Mouse (Mus musculus) myocyte (in vitro differentiated cells): ENCODE results near the gene Ssc4d. TPM values are rescaled to one million over a fixed set of nuclear protein-coding genes. Genes with fewer than 3 reads are reported as not detected.

Experiments
- H3K27me3 ChIP-seq: one replicate; pipeline ENCODE4 v1.6.1; 2011; ENCODE audit not compliant: control insufficient read depth, insufficient read depth, insufficient read length
- H3K36me3 ChIP-seq: one replicate; pipeline ENCODE4 v1.6.1; 2011; ENCODE audit not compliant: control insufficient read depth, insufficient read depth
- H3K4me2 ChIP-seq: one replicate; pipeline ENCODE4 v1.6.1; 2011; ENCODE audit warnings: low read depth, control low read depth
- H3K4me3 ChIP-seq: one replicate; pipeline ENCODE4 v1.5.1; 2011; ENCODE audit warnings: mild to moderate bottlenecking, control low read depth, moderate library complexity
- H3K79me2 ChIP-seq: one replicate; pipeline ENCODE4 v1.6.1; 2011; ENCODE audit not compliant: control insufficient read depth, insufficient read depth
- H3ac ChIP-seq: one replicate; pipeline ENCODE4 v1.6.1; 2011; ENCODE audit not compliant: control insufficient read depth, insufficient read length
- CEBPB ChIP-seq: IDR thresholded peaks from 2 replicates; pipeline ENCODE4 v1.6.1; 2011; ENCODE audit warnings: mild to moderate bottlenecking, moderate library complexity; ENCODE audit not compliant: poor library complexity, insufficient read depth, severe bottlenecking
- E2F4 ChIP-seq: IDR thresholded peaks from one replicate; pipeline ENCODE4 v1.6.1; 2011; ENCODE audit warnings: mild to moderate bottlenecking, control low read depth, moderate library complexity; ENCODE audit not compliant: insufficient read depth
- MAX ChIP-seq: IDR thresholded peaks from one replicate; pipeline ENCODE4 v1.6.1; 2011; ENCODE audit warnings: low read depth, mild to moderate bottlenecking, control low read depth
- MYOD1 ChIP-seq, 3 experiments: IDR thresholded peaks; one replicate each; pipeline ENCODE4 v1.6.1; 2011; ENCODE audit warnings: control low read depth in 2 of 3, low read depth in 2 of 3, mild to moderate bottlenecking in 2 of 3, moderate library complexity in 1 of 3; ENCODE audit not compliant: insufficient read length in 2 of 3, control insufficient read depth in 1 of 3
- MYOG ChIP-seq, 3 experiments: IDR thresholded peaks; one replicate each; pipeline ENCODE4 v1.6.1; 2011; ENCODE audit warnings: control low read depth in 2 of 3, low read depth in 2 of 3, mild to moderate bottlenecking in 2 of 3; ENCODE audit not compliant: insufficient read length in 2 of 3, control insufficient read depth in 1 of 3, insufficient read depth in 1 of 3
- POLR2A ChIP-seq: IDR thresholded peaks from one replicate; pipeline ENCODE4 v1.6.1; 2011; ENCODE audit warnings: low read depth, mild to moderate bottlenecking, control low read depth, moderate library complexity; ENCODE audit not compliant: insufficient read length
- POLR2AphosphoS2 ChIP-seq: IDR thresholded peaks from one replicate; pipeline ENCODE4 v1.6.1; 2011; ENCODE audit warnings: low read depth, control low read depth; ENCODE audit not compliant: insufficient read length
- REST ChIP-seq: IDR thresholded peaks from one replicate; pipeline ENCODE4 v1.6.1; 2011; ENCODE audit warnings: mild to moderate bottlenecking, control low read depth, moderate library complexity; ENCODE audit not compliant: insufficient read depth, insufficient read length
- SRF ChIP-seq: IDR thresholded peaks from one replicate; pipeline ENCODE4 v1.6.1; 2011; ENCODE audit warnings: low read depth; ENCODE audit not compliant: control insufficient read depth, insufficient read length
- TCF12 ChIP-seq: IDR thresholded peaks from one replicate; pipeline ENCODE4 v1.6.1; 2011; ENCODE audit warnings: mild to moderate bottlenecking, control low read depth; ENCODE audit not compliant: poor library complexity, insufficient read depth, severe bottlenecking
- TCF3 ChIP-seq: IDR thresholded peaks from one replicate; pipeline ENCODE4 v1.6.1; 2011; ENCODE audit warnings: low read depth, control low read depth; ENCODE audit not compliant: insufficient read length
- USF1 ChIP-seq: IDR thresholded peaks from one replicate; pipeline ENCODE4 v1.6.1; 2011; ENCODE audit warnings: low read depth, mild to moderate bottlenecking, control low read depth, moderate library complexity
- polyA plus RNA-seq: library from polyadenylated mRNA; unstranded; fragments of >200 nt; fragmentation: generic; extraction: Trizol; gene quantifications from one replicate; pipeline ENCODE4 v1.2.1, GENCODE M21; 2012; ENCODE audit warnings: missing spikeins

Ssc4d gene
- polyA plus RNA-seq, 1 experiment = 2.4 TPM

DNA sequence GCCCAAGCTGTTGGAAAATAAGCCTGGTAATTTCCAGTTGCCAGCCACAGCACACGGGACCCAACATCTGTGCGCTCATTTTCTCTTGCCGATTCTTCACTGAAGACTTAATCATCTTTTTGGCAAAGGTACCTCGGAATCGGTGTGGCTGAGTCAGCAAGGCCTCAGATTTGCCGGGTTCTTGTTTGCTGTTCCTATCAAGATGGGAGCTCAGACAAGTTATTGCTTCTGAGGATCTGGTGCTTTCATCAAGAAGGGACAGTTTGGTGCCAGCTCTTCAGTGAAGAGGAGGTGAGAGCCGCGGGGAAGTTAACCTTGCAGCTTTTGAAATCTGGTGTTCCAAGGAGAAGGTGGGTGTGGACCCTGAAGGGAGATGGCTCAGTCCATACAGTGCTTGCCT lies 21.8 kb upstream of the Ssc4d start:
- TF ChIP-seq CEBPB = no peak
- TF ChIP-seq MAX = no peak
- no peak for TF ChIP-seq MYOG (IDR thresholded peaks at IDR 0.05; ENCODE audit: control insufficient read depth in 1 of 3, insufficient read depth in 1 of 3, insufficient read length in 2 of 3, low read depth in 2 of 3)
- TF ChIP-seq POLR2A = no peak
- TF ChIP-seq POLR2AphosphoS2 = no peak
- no peak for TF ChIP-seq TCF3
- no peak for TF ChIP-seq USF1
- no peak for TF ChIP-seq SRF
- TF ChIP-seq MYOD1 (IDR thresholded peaks at IDR 0.05; ENCODE audit: control insufficient read depth in 1 of 3, insufficient read length in 2 of 3, low read depth in 2 of 3) = no peak
- no peak for TF ChIP-seq REST
- TF ChIP-seq TCF12 = no peak
- TF ChIP-seq E2F4 = no peak
- Histone ChIP-seq H3K4me3 (no peak overlapping the region), H3K27me3 (no peaks in the 10 kb centered on the region), H3K79me2 (peaks cover 20% of the 10 kb centered on the region), H3K4me2 (peak overlapping the region; percentile 88), H3K36me3 (peaks cover 10% of the 10 kb centered on the region), H3ac (no peak overlapping the region)

- Histone ChIP-seq H3K36me3 (peaks cover 8% of the 10 kb centered on the region), H3K4me2 (peak within 1 kb of the TSS; percentile 88), H3ac (peak within 1 kb of the TSS; percentile 36), H3K27me3 (no peaks in the 10 kb centered on the region), H3K79me2 (peaks cover 20% of the 10 kb centered on the region), H3K4me3 (peak within 1 kb of the TSS; percentile 62)
- TF ChIP-seq TCF12 = no peak
- TF ChIP-seq CEBPB = no peak
- no peak for TF ChIP-seq TCF3
- TF ChIP-seq REST = no peak
- TF ChIP-seq USF1 = no peak
- peak; percentile 94 for TF ChIP-seq POLR2A
- TF ChIP-seq MYOD1 (IDR thresholded peaks at IDR 0.05; ENCODE audit: control insufficient read depth in 1 of 3, insufficient read length in 2 of 3, low read depth in 2 of 3) = no peak
- peak; percentile 95 for TF ChIP-seq POLR2AphosphoS2
- no peak for TF ChIP-seq SRF
- no peak for TF ChIP-seq MYOG (IDR thresholded peaks at IDR 0.05; ENCODE audit: control insufficient read depth in 1 of 3, insufficient read depth in 1 of 3, insufficient read length in 2 of 3, low read depth in 2 of 3)
These were observed 20.7 kb upstream of the Ssc4d start, which contains the start of gene Dtx2 for GRCm38 (mm10) chr5:135994725-135995687. Dtx2 (plus strand) TSS chr5:135994800.

DNA sequence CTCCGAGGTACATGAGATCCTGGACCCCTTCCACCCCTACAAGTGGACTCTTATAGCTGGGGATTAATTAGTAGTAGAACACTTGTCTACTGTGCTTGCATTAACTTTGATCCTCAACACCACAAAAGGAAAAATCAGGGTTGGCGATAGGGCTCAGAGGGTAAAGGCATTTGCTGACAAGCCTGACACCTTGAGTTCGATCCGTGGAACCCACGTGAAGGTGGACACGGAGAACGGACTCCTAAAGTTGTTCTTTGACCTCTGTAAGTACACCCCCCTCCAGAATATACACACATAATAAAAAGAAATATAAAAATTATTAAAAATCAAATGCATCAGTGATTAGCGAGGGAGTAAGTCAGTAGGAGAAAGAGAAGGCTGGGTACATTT lies 20.0 kb upstream of the Ssc4d start:
- peak overlapping the region; percentile 62 for H3K4me3 ChIP-seq

GRCm38 (mm10) chr5:135993381-135993965 lies 19.1 kb upstream of the Ssc4d start:
- Histone ChIP-seq H3K4me3 (no peak overlapping the region), H3K27me3 (no peaks in the 10 kb centered on the region), H3K36me3 (no peaks in the 10 kb centered on the region), H3K4me2 (no peak overlapping the region), H3ac (no peak overlapping the region), H3K79me2 (peaks cover 14% of the 10 kb centered on the region)
- no peak for TF ChIP-seq E2F4
- TF ChIP-seq REST = no peak
- no peak for TF ChIP-seq MYOG (IDR thresholded peaks at IDR 0.05; ENCODE audit: control insufficient read depth in 1 of 3, insufficient read depth in 1 of 3, insufficient read length in 2 of 3, low read depth in 2 of 3)
- TF ChIP-seq POLR2A = no peak
- no peak for TF ChIP-seq MYOD1 (IDR thresholded peaks at IDR 0.05; ENCODE audit: control insufficient read depth in 1 of 3, insufficient read length in 2 of 3, low read depth in 2 of 3)
- no peak for TF ChIP-seq MAX
- TF ChIP-seq CEBPB = no peak
- TF ChIP-seq TCF3 = no peak
- TF ChIP-seq SRF = no peak
- no peak for TF ChIP-seq TCF12
- no peak for TF ChIP-seq USF1
- no peak for TF ChIP-seq POLR2AphosphoS2

More for the DNA sequence above, 20.0 kb upstream of the Ssc4d start:
- TF ChIP-seq E2F4 (no peak), MAX (no peak), MYOD1 (IDR thresholded peaks at IDR 0.05; ENCODE audit: control insufficient read depth in 1 of 3, insufficient read length in 2 of 3, low read depth in 2 of 3) (no peak)
- peaks cover 14% of the 10 kb centered on the region for H3K79me2 ChIP-seq
- H3ac ChIP-seq = peak overlapping the region; percentile 36
- H3K27me3 ChIP-seq = no peaks in the 10 kb centered on the region
- H3K36me3 ChIP-seq = peaks cover 3% of the 10 kb centered on the region
- H3K4me2 ChIP-seq = no peak overlapping the region
